Mouse (Mus musculus): ENCODE results near the gene Nit1.
A peak's percentile ranks its signal among the peaks of the same experiment; 100 is the strongest.
"Not testable (repeated sequence)": the region's sequence is repeated elsewhere in the genome, so short reads cannot be mapped to it uniquely, and the experiment has no call there.

Nit1 gene

DNA sequence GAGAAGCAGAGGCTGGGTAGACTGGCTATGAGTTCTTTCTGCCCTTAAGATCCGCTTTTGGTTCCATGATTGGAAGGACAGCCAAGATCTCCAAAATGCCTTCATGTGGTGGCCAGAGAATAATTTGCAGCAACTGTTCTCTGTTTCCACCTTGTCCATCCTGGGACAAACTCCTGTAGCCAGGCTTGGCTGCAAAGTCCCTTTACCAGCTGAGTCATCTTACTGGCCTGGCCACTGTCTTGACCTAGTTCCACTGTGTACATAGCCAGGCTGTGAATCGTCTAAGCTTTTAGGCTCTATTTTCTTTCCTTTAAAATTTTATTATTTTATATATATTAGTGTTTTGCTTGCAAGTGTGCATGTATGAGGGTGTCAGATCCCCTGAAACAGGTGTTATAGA lies 3.8 kb upstream of the Nit1 start:
- DNase-seq (ENCODE audit: low read depth), result peak; percentile 26

DNA sequence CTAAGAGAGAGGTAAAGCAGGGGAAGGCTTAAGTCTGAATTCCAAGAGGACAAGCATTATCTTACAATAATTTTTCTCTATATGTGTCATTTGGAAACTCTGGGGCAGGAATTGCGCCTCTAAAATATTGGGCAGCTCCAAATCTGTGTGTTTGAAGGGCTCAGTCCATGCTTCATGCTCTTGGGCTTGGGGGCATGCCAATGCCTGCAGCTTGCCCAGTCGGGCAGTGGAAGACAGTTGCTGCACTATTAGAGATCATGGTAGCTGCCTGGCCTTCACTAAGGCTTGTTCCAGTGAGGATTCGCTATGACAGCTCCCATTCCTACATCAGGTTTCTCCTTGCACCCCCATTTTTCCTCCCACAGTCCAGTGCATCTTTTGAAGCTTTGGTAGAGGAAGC lies 3.2 kb upstream of the Nit1 start:
- no peak for DNase-seq (ENCODE audit: low read depth)

DNA sequence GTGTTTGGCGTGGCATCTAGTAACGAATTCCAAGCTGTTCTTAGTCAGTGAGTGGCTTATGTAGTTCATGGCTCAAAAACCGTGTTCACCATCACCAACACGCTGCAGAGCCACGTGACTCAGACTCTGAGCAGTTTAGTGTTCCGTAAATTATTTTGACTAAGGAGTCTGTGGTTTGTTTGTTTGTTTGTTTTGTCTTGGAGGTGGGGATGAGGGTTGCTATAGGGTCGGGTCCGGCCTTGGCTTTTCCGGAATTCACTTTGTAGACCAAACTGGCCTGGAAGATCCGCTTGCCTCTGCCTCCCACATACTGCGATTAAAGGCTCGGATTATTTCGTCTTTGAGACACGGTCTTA lies 627 bp upstream of the Nit1 start:
- peak; percentile 55 for DNase-seq (ENCODE audit: low read depth)

DNA sequence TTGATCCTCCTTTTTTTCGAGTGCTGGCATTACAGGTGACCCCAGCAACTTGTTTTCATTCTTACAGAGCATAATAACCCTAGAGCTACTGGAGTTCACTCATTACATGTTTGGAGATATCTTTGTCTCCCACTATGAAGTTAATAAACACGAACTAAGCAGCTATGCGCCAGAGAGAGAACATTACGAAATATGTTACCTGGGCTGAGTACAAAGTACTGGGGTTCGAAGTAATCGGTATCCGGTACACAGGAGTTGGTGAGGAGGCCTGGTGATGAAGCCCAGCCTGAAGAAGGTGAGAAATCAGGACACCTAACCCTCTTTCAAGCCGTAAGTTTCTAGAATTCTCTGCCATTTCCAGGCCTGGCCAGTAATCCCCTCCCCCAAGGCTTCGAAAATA lies 731 bp downstream of the Nit1 start:
- no peak for DNase-seq (ENCODE audit: low read depth)

DNA sequence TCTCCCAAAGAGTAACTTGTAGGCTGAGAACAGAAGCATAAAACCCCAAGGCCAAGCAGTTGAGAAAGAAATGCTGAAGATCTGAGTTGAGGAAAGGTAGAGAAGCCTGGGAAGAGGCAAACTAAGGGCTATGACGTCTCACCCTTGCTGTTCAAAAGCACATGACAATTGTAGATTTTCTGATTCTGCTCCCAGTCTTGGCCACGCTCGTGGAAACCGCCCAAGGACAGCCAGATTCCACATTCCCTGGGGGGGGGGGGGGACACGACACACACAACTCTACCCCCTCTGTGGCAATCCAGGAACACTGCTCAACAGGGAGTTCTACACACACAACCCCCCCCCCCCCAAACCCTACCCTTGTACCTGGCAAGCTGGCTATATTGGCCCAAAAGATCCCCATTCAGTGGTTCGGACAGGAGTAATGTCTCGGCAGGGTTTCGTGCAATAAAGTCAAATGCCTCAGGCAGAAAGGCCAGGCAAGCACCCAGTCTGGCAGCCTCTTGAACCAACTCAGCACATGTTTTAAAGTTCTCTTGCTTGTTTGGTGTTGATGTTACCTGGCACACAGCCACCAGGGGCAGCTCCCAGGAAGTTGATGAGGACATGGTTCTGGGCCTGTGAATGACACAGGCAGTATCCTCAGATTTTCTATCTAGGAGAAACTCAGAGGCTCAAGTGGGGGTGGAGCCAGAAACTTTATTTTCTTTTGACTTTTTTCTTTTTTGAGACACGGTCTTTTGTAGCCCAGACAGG lies 1.3 kb downstream of the Nit1 start:
- peak; percentile 34 for DNase-seq (ENCODE audit: low read depth)

DNA sequence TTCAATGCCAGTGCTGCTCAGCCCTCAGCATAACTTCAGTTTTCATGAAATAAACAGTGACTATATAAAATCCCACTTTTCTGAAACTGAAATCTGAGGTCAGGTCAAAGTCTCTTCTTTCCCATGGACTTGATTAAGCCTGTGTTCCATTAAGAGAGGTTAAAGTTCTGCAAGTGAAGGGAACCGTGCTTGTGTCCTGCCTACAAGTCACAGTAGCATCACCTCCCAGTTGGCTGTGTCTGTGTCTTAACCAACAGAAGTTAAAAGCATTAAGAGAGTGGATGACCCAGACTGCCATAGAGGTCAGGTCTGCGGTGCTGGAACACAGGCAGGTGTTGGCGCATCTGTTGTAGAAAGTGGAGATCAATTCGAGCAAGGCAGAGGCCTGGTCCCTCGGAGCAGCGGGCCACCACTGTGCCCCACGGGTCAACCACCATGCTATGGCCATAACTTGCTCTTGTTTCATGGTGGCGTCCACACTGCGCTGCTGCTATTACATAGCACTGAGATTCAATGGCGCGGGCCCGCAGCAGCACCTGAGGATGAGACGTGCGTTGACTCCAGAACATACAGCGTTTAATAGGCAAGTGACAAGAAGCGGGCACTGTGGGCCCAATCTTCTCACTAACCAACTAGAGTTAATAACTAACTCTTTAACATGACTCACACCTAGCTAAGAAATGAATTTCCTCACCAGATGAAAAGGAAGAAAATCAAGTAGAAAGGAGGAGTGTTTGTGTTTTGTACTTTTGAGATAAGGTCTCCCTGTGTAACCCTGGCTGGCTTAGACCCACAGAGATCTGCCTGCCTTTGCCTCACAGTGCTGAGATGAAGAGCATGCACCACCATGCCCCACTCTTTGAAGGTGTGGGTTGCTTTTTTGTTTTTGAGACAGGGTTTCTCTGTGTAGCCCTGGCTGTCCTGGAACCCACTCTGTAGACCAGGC lies 2.9 kb downstream of the Nit1 start:
- DNase-seq (ENCODE audit: low read depth), result no peak

- no peak for DNase-seq (ENCODE audit: low read depth)
Measured at GRCm38 (mm10) chr1:171330216-171330560, 15.3 kb downstream of the Nit1 start.

GRCm38 (mm10) chr1:171329433-171330215 lies 15.8 kb downstream of the Nit1 start:
- DNase-seq (ENCODE audit: low read depth), result peak; percentile 60

GRCm38 (mm10) chr1:171328839-171329432 lies 16.5 kb downstream of the Nit1 start, which contains the start of gene Dedd:
Gene Dedd, plus strand, starts transcription at chr1:171329145.
- peak; percentile 97 for DNase-seq (ENCODE audit: low read depth)

DNA sequence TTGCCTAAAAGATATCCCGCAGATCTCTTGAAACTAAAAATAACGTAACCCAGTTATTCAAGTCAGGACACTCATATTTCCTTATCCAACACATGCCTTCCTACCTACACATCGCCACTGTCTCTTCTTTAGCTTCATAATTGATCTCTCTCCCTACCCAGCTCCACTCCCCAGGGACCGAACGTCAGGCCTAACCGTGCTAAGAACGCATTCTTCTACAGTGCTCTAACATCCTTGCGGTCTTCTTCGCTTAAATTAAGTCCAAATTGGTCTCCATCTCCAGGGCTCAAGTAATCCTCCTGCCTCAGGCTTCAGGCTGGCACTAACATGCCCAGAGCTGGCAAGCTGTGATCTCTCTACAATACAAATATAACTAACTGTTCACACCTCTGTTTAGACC lies 17.2 kb downstream of the Nit1 start:
- DNase-seq (ENCODE audit: low read depth), result no peak

- not testable (repeated sequence) for DNase-seq (ENCODE audit: low read depth)
Measured at GRCm38 (mm10) chr1:171326588-171326987, 18.9 kb downstream of the Nit1 start.

GRCm38 (mm10) chr1:171325571-171325970 lies 19.9 kb downstream of the Nit1 start:
- DNase-seq (ENCODE audit: low read depth), result no peak

- DNase-seq (ENCODE audit: low read depth), result no peak
Measured at GRCm38 (mm10) chr1:171322012-171322411, 23.4 kb downstream of the Nit1 start.

DNA sequence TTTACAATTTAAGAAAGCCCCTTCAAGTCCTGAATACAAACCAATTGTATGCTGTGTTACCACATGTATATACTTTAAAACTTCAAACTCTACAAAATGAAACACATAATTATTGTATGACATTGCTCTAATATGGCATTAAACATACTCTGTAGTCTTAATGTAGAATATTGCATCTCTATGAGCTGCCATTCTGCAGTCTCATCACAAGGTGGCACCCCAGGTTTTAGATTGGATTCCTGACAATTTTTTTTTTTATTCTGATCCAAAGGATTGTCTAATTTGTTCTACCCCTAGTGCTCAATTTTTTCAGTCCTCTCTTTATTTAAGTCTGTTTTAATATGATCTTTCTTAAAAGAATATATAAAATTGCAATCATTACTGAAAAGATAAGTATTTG lies 24.0 kb downstream of the Nit1 start:
- DNase-seq (ENCODE audit: low read depth), result peak; percentile 70

GRCm38 (mm10) chr1:171320151-171320550 lies 25.3 kb downstream of the Nit1 start:
- no peak for DNase-seq (ENCODE audit: low read depth)

- no peak for DNase-seq (ENCODE audit: low read depth)
Measured at GRCm38 (mm10) chr1:171319748-171320147, 25.7 kb downstream of the Nit1 start.

DNA sequence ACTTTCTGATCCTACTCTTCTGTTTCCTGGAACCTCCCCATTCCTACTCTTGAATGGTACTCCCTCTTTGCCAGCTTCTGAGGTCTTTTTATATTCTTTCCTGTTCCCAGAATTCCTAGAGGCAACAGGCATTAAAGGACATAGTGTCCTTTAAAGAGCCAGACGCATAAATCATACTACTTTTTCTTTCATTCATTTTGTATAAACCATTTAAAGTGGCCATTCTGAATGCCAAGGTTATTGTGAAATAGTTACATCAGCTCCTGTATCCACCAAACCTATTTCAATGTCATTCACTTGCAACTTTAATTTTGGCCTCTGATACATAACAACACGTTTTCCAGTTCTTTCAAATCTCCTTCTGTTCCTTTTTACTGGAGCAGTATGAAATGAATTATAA lies 36.1 kb downstream of the Nit1 start:
- no peak for DNase-seq (ENCODE audit: low read depth)

DNA sequence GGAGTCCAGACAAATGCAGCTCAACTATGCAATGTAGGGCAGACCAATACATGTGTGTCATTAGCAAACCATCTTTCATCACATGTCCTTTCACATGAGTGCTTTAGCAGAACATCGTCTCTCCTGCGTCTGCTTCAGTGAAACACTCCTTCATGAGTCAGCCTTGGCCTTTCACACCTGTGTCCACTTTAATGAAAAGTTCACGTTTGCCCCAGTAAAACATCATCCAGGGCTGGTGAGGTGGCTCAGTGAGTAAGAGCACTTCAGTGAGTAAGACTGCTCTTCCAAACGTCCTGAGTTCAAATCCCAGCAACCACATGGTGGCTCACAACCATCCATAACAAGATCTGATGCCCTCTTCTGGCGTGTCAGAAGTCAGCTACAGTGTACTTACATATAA lies 39.3 kb downstream of the Nit1 start:
- DNase-seq (ENCODE audit: low read depth), result not testable (repeated sequence)

DNA sequence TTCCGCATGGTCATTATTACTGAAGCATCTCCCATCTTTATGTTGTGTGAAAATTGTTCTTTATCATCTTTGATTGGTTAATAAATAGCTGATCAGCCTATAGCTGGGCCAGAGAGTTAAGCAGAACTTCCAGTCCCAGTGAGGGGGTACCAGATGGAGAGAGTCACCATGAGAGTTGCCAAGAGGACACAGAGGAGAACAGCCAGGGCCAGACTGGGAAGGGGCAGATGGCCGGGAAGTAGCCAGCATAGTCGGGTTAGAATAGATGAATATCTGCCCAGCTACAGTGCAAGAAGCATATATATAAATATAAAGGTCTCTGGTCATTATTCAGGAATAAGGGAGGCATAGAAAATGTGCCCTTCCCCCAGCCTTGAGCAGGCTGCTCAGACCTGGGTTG lies 47.2 kb downstream of the Nit1 start:
- no peak for DNase-seq (ENCODE audit: low read depth)

GRCm38 (mm10) chr1:171295063-171295402 lies 50.4 kb downstream of the Nit1 start:
- no peak for DNase-seq (ENCODE audit: low read depth)

DNA sequence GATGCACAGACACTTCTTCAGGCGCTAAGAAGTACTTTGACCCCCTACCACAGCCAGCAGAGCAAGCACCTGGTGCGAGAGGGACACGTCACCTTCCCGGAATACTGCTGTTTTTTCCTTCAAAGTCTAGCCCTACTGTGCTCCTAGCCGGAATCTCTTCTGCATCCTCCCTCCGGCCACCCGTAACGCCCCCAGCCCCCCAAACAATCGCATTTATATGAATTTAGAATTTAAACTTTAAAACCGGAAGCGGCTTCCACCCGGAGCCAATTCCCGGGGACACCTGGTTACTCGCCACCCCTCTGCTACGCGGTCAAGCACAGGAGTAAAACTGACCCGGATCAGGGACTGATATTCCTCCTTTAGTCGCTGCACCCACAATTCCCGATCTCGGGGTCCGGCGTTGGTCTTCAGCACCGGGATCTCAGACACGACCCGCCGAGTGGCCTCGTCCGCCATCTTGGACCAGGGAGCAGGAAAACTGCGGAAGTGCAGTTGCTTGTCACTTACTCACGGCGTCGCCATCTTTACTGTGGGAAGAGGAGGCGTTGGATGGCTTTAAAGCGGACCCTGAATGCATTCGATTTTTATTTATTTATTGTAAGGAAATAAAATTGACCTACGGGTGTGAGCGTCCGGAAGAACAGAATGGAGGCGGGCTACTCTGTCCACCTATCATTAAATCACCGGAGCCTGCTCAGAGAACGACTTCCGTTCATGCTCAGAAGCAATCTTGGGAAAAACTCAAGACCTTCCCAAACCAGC lies 51.0 kb downstream of the Nit1 start, which contains the start of gene Ufc1:
TSS of gene Ufc1 (minus strand) at position 727 of the 765 bp plus-strand sequence.
- DNase-seq (ENCODE audit: low read depth), result peak; percentile 96

All from 416B (cell line).